Mouse (Mus musculus) heart, embryonic 15.5 days (tissue): Measurements from ENCODE around the gene Fam222a. TPM values are rescaled to one million over a fixed set of nuclear protein-coding genes. Genes with fewer than 3 reads are reported as not detected.

ENCODE experiments used
- ATAC-seq: fragments of 200-750 bp; cut with Nextera tagmentation; replicated peaks from 2 replicates; pipeline ENCODE4 v1.8.0; 2017; ENCODE audit warnings: low read depth, moderate TSS enrichment; ENCODE audit not compliant: insufficient number of reproducible peaks, insufficient read depth, low FRiP score
- H3K27ac ChIP-seq: fragments of 300-500 bp; sonication (generic); 2 replicates; pipeline ENCODE4 v1.5.1; 2015; ENCODE audit warnings: mild to moderate bottlenecking, inconsistent platforms
- H3K27me3 ChIP-seq: fragments of 300-500 bp; sonication (generic); 2 replicates; pipeline ENCODE4 v1.6.1; 2015; ENCODE audit warnings: inconsistent platforms
- H3K36me3 ChIP-seq: fragments of 300-500 bp; sonication (generic); 2 replicates; pipeline ENCODE4 v1.6.1; 2015; ENCODE audit warnings: mild to moderate bottlenecking, inconsistent platforms
- H3K4me1 ChIP-seq: fragments of 300-500 bp; sonication (generic); replicated peaks from 2 replicates; pipeline ENCODE4 v1.6.1; 2015; ENCODE audit warnings: inconsistent platforms
- H3K4me2 ChIP-seq: fragments of 300-500 bp; sonication (generic); 2 replicates; pipeline ENCODE4 v1.6.1; 2015; ENCODE audit warnings: inconsistent platforms, mild to moderate bottlenecking, moderate library complexity
- H3K4me3 ChIP-seq: fragments of 300-500 bp; sonication (generic); 2 replicates; pipeline ENCODE4 v1.5.1; 2015; ENCODE audit warnings: mild to moderate bottlenecking, inconsistent platforms
- H3K9ac ChIP-seq: fragments of 300-500 bp; sonication (generic); 2 replicates; pipeline ENCODE4 v1.6.1; 2015; ENCODE audit warnings: mild to moderate bottlenecking, inconsistent platforms
- H3K9me3 ChIP-seq: fragments of 300-500 bp; sonication (generic); replicated peaks from 2 replicates; pipeline ENCODE4 v1.6.1; 2016; ENCODE audit warnings: inconsistent platforms
- WGBS: fragments of 180-500 bp; shearing (Covaris S2); methylation state at CpG from one replicate; pipeline ENCODE4 v1.1.7; 2015; ENCODE audit warnings: mixed read lengths; 5-methylcytosine and 5-hydroxymethylcytosine counted together
- polyA plus RNA-seq: library from polyadenylated mRNA; unstranded; fragments of >200 nt; fragmentation: Nextera tagmentation; extraction: Ambion mirVana; gene quantifications from 2 replicates; pipeline ENCODE4 v1.2.1, GENCODE M21; 2015

Fam222a gene
- polyA plus RNA-seq, 1 experiment from 2014 or later = 0.74 TPM

DNA sequence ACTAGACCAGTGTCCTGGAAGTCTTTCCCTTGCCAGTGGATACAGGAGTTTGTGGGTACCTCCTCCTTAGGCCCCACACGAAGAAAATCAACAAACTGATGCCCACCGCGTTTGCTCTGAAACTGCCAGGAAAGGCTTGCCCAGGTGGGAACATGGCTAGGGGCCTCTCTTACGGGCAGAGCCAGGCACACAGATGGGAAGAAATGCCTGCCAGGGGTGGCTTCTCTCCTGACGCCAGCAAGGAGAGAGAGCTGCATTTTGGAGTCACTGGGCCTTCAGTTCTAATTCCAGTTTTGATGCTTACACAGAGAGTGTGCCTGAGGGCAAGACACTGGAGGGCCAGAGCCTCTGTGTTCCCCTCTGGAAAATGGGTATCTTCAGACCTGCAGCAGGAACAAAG lies 78.1 kb downstream of the Fam222a start:
- 82% methylated on average over 5 of the region's 5 CpGs for WGBS
- Histone ChIP-seq H3K4me3 (no peak overlapping the region), H3K27ac (no peak overlapping the region), H3K36me3 (no peaks in the 10 kb centered on the region), H3K9me3 (no peaks in the 10 kb centered on the region), H3K9ac (no peak overlapping the region), H3K4me1 (peaks cover 16% of the 10 kb centered on the region), H3K27me3 (peaks cover 45% of the 10 kb centered on the region), H3K4me2 (no peak overlapping the region)
- ATAC-seq = no peak

- Histone ChIP-seq H3K4me2 (peak overlapping the region; percentile 63), H3K27me3 (peaks cover 39% of the 10 kb centered on the region), H3K27ac (no peak overlapping the region), H3K4me1 (peaks cover 21% of the 10 kb centered on the region), H3K4me3 (peak overlapping the region; percentile 34), H3K9me3 (no peaks in the 10 kb centered on the region), H3K9ac (peak overlapping the region; percentile 29; the same call in 1 of the 2 replicates), H3K36me3 (no peaks in the 10 kb centered on the region)
- ATAC-seq = peak; percentile 40
- WGBS = 5% methylated on average over 27 of the region's 27 CpGs
These were observed 79.6 kb downstream of the Fam222a start for GRCm38 (mm10) chr5:114647211-114647974.

DNA sequence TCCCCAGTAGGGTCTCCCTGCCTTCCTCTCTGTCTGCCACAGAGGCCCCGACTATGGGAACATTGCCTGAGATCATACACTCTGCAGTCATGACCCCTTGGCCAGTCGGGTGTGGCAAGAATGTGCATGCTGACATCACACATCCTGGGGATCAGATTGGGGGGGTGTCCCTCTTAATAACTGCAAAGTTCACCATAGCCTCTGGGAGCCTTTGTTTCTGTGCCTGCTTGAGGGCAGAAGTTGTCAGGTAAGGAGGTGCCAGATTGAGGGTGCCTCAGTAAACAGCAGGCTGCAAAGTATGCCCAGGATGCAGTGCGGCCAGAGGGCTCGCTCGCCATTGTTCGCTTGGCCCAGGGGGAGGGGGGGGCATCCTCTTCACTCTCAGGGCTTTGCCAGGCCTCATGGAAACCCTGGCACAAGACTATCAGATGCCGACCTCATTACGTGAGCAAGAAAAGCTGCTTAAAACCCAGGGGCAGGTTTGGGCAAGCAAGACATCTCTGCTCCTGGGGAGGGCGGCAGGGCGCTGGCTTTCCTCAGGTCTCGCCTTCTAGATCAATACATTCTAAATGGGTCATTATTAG lies 81.0 kb downstream of the Fam222a start:
- Histone ChIP-seq H3K36me3 (no peaks in the 10 kb centered on the region), H3K4me1 (peaks cover 21% of the 10 kb centered on the region), H3K9ac (no peak overlapping the region), H3K27me3 (peaks cover 46% of the 10 kb centered on the region), H3K4me2 (no peak overlapping the region), H3K4me3 (no peak overlapping the region), H3K9me3 (no peaks in the 10 kb centered on the region), H3K27ac (no peak overlapping the region)
- WGBS = 77% methylated on average over 11 of the region's 11 CpGs
- no peak for ATAC-seq

- no peaks in the 10 kb centered on the region for H3K9me3 ChIP-seq
- H3K4me1 ChIP-seq = peaks cover 23% of the 10 kb centered on the region
- 37% methylated on average over 14 of the region's 14 CpGs for WGBS
- H3K27ac ChIP-seq = no peak overlapping the region
- H3K9ac ChIP-seq = no peak overlapping the region
- H3K4me2 ChIP-seq = no peak overlapping the region
- peaks cover 54% of the 10 kb centered on the region for H3K27me3 ChIP-seq
- no peak for ATAC-seq
- no peaks in the 10 kb centered on the region for H3K36me3 ChIP-seq
- H3K4me3 ChIP-seq = no peak overlapping the region
These were observed 83.2 kb downstream of the Fam222a start for GRCm38 (mm10) chr5:114651002-114651401.

DNA sequence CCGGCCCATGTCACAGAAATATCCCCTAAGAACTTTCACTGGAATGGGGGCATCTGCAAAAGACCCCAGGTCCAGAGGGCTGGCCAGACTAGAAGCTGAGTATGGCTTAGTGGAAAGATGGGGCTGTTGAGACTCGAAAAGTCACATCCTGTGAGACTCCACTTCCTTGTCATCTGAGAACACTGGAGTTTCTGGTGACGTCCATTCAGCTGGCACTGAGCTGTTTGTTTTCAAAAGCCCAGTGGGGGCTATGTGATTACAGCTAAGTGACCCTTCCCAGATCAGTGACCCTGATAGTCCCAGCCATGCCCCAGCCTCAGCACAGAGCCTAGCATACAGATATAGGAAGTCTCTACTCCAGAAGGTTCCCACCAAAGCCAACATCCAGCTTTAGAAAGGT lies 83.6 kb downstream of the Fam222a start:
- no peak overlapping the region for H3K4me2 ChIP-seq

GRCm38 (mm10) chr5:114653656-114654437 lies 86.0 kb downstream of the Fam222a start:
- H3K36me3 ChIP-seq = no peaks in the 10 kb centered on the region
- ATAC-seq = no peak
- no peak overlapping the region for H3K4me3 ChIP-seq
- H3K9ac ChIP-seq = no peak overlapping the region
- no peaks in the 10 kb centered on the region for H3K9me3 ChIP-seq
- peaks cover 28% of the 10 kb centered on the region for H3K4me1 ChIP-seq
- H3K27ac ChIP-seq = no peak overlapping the region
- peaks cover 68% of the 10 kb centered on the region for H3K27me3 ChIP-seq
- WGBS = 57% methylated on average over 15 of the region's 15 CpGs
- no peak overlapping the region for H3K4me2 ChIP-seq

More for the DNA sequence above, 83.6 kb downstream of the Fam222a start:
- no peaks in the 10 kb centered on the region for H3K9me3 ChIP-seq
- no peak for ATAC-seq
- no peaks in the 10 kb centered on the region for H3K36me3 ChIP-seq
- peaks cover 53% of the 10 kb centered on the region for H3K27me3 ChIP-seq
- H3K9ac ChIP-seq = no peak overlapping the region
- H3K4me3 ChIP-seq = no peak overlapping the region
- H3K4me1 ChIP-seq = peaks cover 23% of the 10 kb centered on the region
- no peak overlapping the region for H3K27ac ChIP-seq
- WGBS = 25% methylated on average over 3 of the region's 3 CpGs

DNA sequence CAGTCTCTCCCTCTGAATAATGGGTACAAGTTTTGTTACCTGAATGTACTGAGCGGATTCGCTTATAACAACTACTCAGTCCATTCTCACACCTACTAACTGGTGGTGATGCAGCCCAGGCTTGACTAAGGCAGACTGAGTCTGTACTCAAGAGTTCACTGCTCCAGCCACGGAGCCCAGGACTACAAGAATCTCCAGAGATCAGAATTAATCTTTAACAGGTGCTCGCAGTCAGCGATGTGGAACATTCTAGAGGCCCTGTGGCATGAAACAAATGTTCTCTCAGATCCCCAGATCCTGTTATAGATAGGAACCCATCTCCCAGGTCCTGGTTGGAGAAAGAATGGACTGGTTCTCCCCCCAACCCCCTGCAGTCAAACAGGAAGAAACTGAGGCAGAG lies 87.9 kb downstream of the Fam222a start:
- Histone ChIP-seq H3K4me1 (peaks cover 25% of the 10 kb centered on the region), H3K4me3 (no peak overlapping the region), H3K9ac (no peak overlapping the region), H3K9me3 (no peaks in the 10 kb centered on the region), H3K27me3 (peaks cover 72% of the 10 kb centered on the region), H3K4me2 (no peak overlapping the region), H3K36me3 (no peaks in the 10 kb centered on the region), H3K27ac (no peak overlapping the region)
- ATAC-seq = no peak
- 84% methylated on average over 5 of the region's 5 CpGs for WGBS

GRCm38 (mm10) chr5:114656305-114656704 lies 88.5 kb downstream of the Fam222a start:
- WGBS = 79% methylated on average over 7 of the region's 7 CpGs
- peaks cover 74% of the 10 kb centered on the region for H3K27me3 ChIP-seq
- H3K9me3 ChIP-seq = no peaks in the 10 kb centered on the region
- H3K4me1 ChIP-seq = peaks cover 20% of the 10 kb centered on the region
- H3K4me2 ChIP-seq = no peak overlapping the region
- no peak overlapping the region for H3K27ac ChIP-seq
- no peak overlapping the region for H3K9ac ChIP-seq
- H3K4me3 ChIP-seq = no peak overlapping the region
- ATAC-seq = no peak
- no peaks in the 10 kb centered on the region for H3K36me3 ChIP-seq

DNA sequence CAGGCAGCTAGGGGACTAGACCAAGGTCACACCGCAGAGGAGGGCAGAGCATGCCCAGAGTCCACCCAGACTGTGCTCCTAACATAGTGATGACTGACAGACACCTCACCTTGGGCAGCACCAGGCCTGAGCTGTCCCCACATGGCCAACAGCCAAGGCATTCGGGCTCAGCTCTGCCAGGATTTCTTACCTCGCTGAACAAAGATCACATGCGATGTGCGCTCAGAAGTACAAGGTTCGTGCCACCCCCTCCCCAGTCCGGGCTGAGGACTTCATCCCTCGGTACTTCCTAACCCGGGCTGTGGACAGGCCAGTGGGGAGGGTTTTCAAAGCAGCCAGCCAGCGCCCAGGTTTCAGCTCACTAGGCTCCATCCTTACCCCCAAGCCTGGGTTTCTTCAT lies 89.6 kb downstream of the Fam222a start:
- H3K27ac ChIP-seq = no peak overlapping the region
- peaks cover 18% of the 10 kb centered on the region for H3K4me1 ChIP-seq
- H3K9me3 ChIP-seq = no peaks in the 10 kb centered on the region
- WGBS = 20% methylated on average over 10 of the region's 10 CpGs
- ATAC-seq = no peak
- H3K9ac ChIP-seq = peak overlapping the region; percentile 59
- H3K36me3 ChIP-seq = no peaks in the 10 kb centered on the region
- H3K27me3 ChIP-seq = peaks cover 70% of the 10 kb centered on the region
- H3K4me2 ChIP-seq = peak overlapping the region; percentile 93
- peak overlapping the region; percentile 55 for H3K4me3 ChIP-seq

GRCm38 (mm10) chr5:114658255-114658654 lies 90.4 kb downstream of the Fam222a start, which contains the start of gene Trpv4:
Gene Trpv4 (minus strand): TSS chr5:114658421.
- Histone ChIP-seq H3K4me3 (peak within 1 kb of the TSS; percentile 55), H3K9me3 (no peaks in the 10 kb centered on the region), H3K4me1 (peaks cover 18% of the 10 kb centered on the region), H3K4me2 (peak within 1 kb of the TSS; percentile 93), H3K36me3 (no peaks in the 10 kb centered on the region), H3K27ac (no peak within 1 kb of the TSS), H3K27me3 (peaks cover 62% of the 10 kb centered on the region), H3K9ac (peak within 1 kb of the TSS; percentile 59)
- WGBS = under 1% methylated on average over 47 of the region's 47 CpGs
- ATAC-seq = peak; percentile 40

DNA sequence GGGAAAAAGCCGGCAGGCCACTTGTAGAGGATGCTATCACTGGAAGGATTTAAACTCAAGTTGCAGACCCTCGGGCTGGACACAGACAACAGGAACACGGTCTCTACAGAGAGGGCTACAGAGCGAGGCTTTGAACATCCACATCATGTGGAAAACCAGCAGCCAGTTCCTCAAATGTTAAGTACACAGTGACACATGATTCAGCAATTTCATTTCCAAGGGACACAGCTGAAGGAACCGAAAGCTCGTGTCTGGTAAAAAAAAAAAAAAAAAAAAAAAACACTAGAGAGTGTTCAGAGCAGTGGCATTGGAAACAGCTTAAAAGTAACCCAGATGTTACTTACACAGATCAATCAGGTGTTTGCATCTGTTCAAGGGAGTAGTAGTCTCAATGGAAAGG lies 93.2 kb downstream of the Fam222a start:
- Histone ChIP-seq H3K27ac (no peak overlapping the region), H3K9me3 (no peaks in the 10 kb centered on the region), H3K4me1 (peaks cover 22% of the 10 kb centered on the region), H3K36me3 (no peaks in the 10 kb centered on the region), H3K4me3 (no peak overlapping the region), H3K27me3 (peaks cover 48% of the 10 kb centered on the region), H3K4me2 (no peak overlapping the region), H3K9ac (no peak overlapping the region)
- no peak for ATAC-seq
- 57% methylated on average over 6 of the region's 6 CpGs for WGBS
